ENCODE assay signal across 21 mouse cellular contexts in the genomic region with DNA sequence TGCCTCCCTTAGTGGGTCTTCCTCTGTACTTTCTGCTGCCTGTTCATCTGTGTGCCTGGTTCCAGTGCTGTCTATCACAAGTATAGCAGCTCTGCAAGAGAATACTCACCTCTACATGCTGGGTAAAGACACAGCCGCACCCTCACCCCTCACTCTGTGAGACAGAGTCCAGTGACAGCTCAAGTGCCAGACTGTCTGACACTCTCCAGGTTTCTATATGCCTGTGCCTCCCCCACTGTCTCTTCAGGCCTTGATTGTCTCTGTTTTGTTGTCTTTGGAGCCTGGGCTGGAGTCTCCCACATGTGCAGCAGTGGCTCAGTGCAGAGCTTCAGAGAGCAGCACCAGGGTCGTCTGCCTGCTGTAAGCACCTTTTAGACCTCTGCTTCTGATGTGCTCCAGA. TPM values are rescaled to one million over a fixed set of nuclear protein-coding genes. Genes with fewer than 3 reads are reported as not detected.
DNase-seq lines count a peak whose midpoint lies in the region; ATAC-seq lines count a peak whose summit lies in the region.
"Had no signal": no experiment of that assay in that cellular context is flagged by ENCODE, and none has a peak within 500 bp of the region (broad histone marks: within the 10 kb centered on the region; RNA-seq: fewer than 3 reads in every experiment).

No protein-coding gene starts in this region.

- 17% methylated on average over 2 of the region's 2 CpGs for WGBS in heart, embryonic 12.5 days
- WGBS in heart, embryonic 16.5 days = 35% methylated on average over 2 of the region's 2 CpGs
- 58% methylated on average over 2 of the region's 2 CpGs for WGBS in kidney, embryonic 16.5 days
- 81% methylated on average over 2 of the region's 2 CpGs for WGBS in neural tube, embryonic 15.5 days

- peak overlapping the region; percentile 10; the same call in 1 of the 2 replicates for H3K27ac ChIP-seq in heart, embryonic 12.5 days (ENCODE audit: poor library complexity, severe bottlenecking)
- no peak overlapping the region for H3K27ac ChIP-seq in heart, embryonic 16.5 days (ENCODE audit: low read length)
- H3K27ac ChIP-seq in kidney, embryonic 16.5 days (ENCODE audit: low read length) = no peak overlapping the region
- no peak overlapping the region for H3K27ac ChIP-seq in neural tube, embryonic 15.5 days (replicated peaks)
- H3K27ac ChIP-seq: embryonic facial prominence, embryonic 13.5 days; forebrain, embryonic 12.5 days; heart, adult 2 months; hindbrain, embryonic 10.5 days; hindbrain, embryonic 14.5 days had no signal

- no peaks in the 10 kb centered on the region for H3K9me3 ChIP-seq in heart, embryonic 12.5 days (replicated peaks)
- no peaks in the 10 kb centered on the region for H3K9me3 ChIP-seq in heart, embryonic 16.5 days (replicated peaks; ENCODE audit: control insufficient read depth, low read length)
- H3K9me3 ChIP-seq in kidney, embryonic 16.5 days (ENCODE audit: low read length) = no peaks in the 10 kb centered on the region
- no peaks in the 10 kb centered on the region for H3K9me3 ChIP-seq in neural tube, embryonic 15.5 days (replicated peaks)
- H3K9me3 ChIP-seq: embryonic facial prominence, embryonic 13.5 days; forebrain, embryonic 12.5 days; hindbrain, embryonic 10.5 days had no signal

- H3K4me2 ChIP-seq in heart, embryonic 12.5 days = no peak overlapping the region
- H3K4me2 ChIP-seq in heart, embryonic 16.5 days (ENCODE audit: low read depth, low read length) = no peak overlapping the region
- H3K4me2 ChIP-seq in kidney, embryonic 16.5 days (replicated peaks; ENCODE audit: low read depth, low read length) = no peak overlapping the region
- H3K4me2 ChIP-seq in neural tube, embryonic 15.5 days = no peak overlapping the region
- H3K4me2 ChIP-seq: embryonic facial prominence, embryonic 13.5 days; forebrain, embryonic 12.5 days; hindbrain, embryonic 14.5 days had no signal

- no peaks in the 10 kb centered on the region for H3K27me3 ChIP-seq in heart, embryonic 12.5 days (replicated peaks)
- H3K27me3 ChIP-seq in heart, embryonic 16.5 days (ENCODE audit: control insufficient read depth, insufficient read depth, low read length) = no peaks in the 10 kb centered on the region
- no peaks in the 10 kb centered on the region for H3K27me3 ChIP-seq in kidney, embryonic 16.5 days (ENCODE audit: insufficient read depth, low read length)
- no peaks in the 10 kb centered on the region for H3K27me3 ChIP-seq in neural tube, embryonic 15.5 days (replicated peaks)
- H3K27me3 ChIP-seq: CH12.LX; embryonic facial prominence, embryonic 13.5 days; forebrain, embryonic 12.5 days had no signal

- H3K4me3 ChIP-seq in heart, embryonic 12.5 days = no peak overlapping the region
- no peak overlapping the region for H3K4me3 ChIP-seq in heart, embryonic 16.5 days (ENCODE audit: low read length)
- no peak overlapping the region for H3K4me3 ChIP-seq in kidney, embryonic 16.5 days (ENCODE audit: low read length)
- H3K4me3 ChIP-seq in neural tube, embryonic 15.5 days (replicated peaks) = no peak overlapping the region
- H3K4me3 ChIP-seq: embryonic facial prominence, embryonic 13.5 days; forebrain, embryonic 12.5 days; heart, adult 2 months; hindbrain, embryonic 10.5 days had no signal

- H3K4me1 ChIP-seq in heart, embryonic 12.5 days (replicated peaks) = peaks cover 38% of the 10 kb centered on the region
- 0 out of 2 replicates have a peak, but pooled peaks cover 4% of the 10 kb centered on the region for H3K4me1 ChIP-seq in heart, embryonic 16.5 days (ENCODE audit: control insufficient read depth, insufficient read depth, low read length)
- H3K4me1 ChIP-seq in kidney, embryonic 16.5 days (ENCODE audit: insufficient read depth, low read length) = no peaks in the 10 kb centered on the region
- H3K4me1 ChIP-seq in neural tube, embryonic 15.5 days = no peaks in the 10 kb centered on the region
- H3K4me1 ChIP-seq: embryonic facial prominence, embryonic 13.5 days; forebrain, embryonic 12.5 days; hindbrain, embryonic 10.5 days had no signal

- H3K9ac ChIP-seq in heart, embryonic 12.5 days = no peak overlapping the region
- no peak overlapping the region for H3K9ac ChIP-seq in heart, embryonic 16.5 days (ENCODE audit: low read length)
- no peak overlapping the region for H3K9ac ChIP-seq in kidney, embryonic 16.5 days (replicated peaks; ENCODE audit: low read length)
- no peak overlapping the region for H3K9ac ChIP-seq in neural tube, embryonic 15.5 days (replicated peaks)
- H3K9ac ChIP-seq: embryonic facial prominence, embryonic 13.5 days; forebrain, embryonic 12.5 days; hindbrain, embryonic 14.5 days had no signal

- peak; percentile 78 for ATAC-seq in heart, embryonic 12.5 days (ENCODE audit: insufficient number of reproducible peaks, low FRiP score)
- 0 out of 2 replicates have a peak, but pooled peaks have one; percentile 18 for ATAC-seq in heart, embryonic 16.5 days (replicated peaks; ENCODE audit: extremely low read depth, insufficient read depth, low FRiP score)
- peak; percentile 51; the same call in 1 of the 2 replicates for ATAC-seq in kidney, embryonic 16.5 days (ENCODE audit: low FRiP score, low TSS enrichment)
- ATAC-seq in neural tube, embryonic 15.5 days (ENCODE audit: low FRiP score) = no peak
- ATAC-seq: forebrain, embryonic 16.5 days had no signal

- DNase-seq in heart, adult 8-10 months (ENCODE audit: low spot score) = no peak
- no peak for DNase-seq in heart, adult 11 months
- DNase-seq in kidney, postnatal 10 days = no peak
- DNase-seq: adrenal gland, adult 2 months; adrenal gland, postnatal 25 days; cerebellum, adult 18-20 months; cerebellum, adult 9-11 months; cerebellum, postnatal 36 days; gastrocnemius, postnatal 10 days; heart, adult 2 months; kidney, adult 2 months had no signal

- peaks cover 55% of the 10 kb centered on the region for H3K36me3 ChIP-seq in heart, embryonic 12.5 days
- H3K36me3 ChIP-seq in heart, embryonic 16.5 days (ENCODE audit: control insufficient read depth, insufficient read depth) = peaks cover 18% of the 10 kb centered on the region
- peaks cover 26% of the 10 kb centered on the region for H3K36me3 ChIP-seq in kidney, embryonic 16.5 days (ENCODE audit: insufficient read depth, low read length)
- peaks cover 40% of the 10 kb centered on the region for H3K36me3 ChIP-seq in neural tube, embryonic 15.5 days

RNA-seq across cellular contexts. Expression of gene Chmp6, which starts 29.6 kb away (rescaled TPM):
- 67.8 and 70.4 TPM in 2 replicates for polyA plus RNA-seq in heart, embryonic 12.5 days (2016; fragmentation: Nextera tagmentation; extraction: Ambion mirVana)
- 10 to 100 TPM; 29.9 to 33.7 (median 30.4) TPM for total RNA-seq in heart, adult 8-10 months (2022)
- 69.8 and 70.5 TPM in 2 replicates for polyA plus RNA-seq in heart, embryonic 16.5 days (2015; fragmentation: Nextera tagmentation; extraction: Ambion mirVana)
- polyA plus RNA-seq in kidney, embryonic 16.5 days (2015; fragmentation: Nextera tagmentation; extraction: Ambion mirVana) = 110 and 114 TPM in 2 replicates
- 99.0 and 105 TPM in 2 replicates for polyA plus RNA-seq in neural tube, embryonic 15.5 days (2015; fragmentation: Nextera tagmentation; extraction: Ambion mirVana)

RNA-seq across cellular contexts. Expression of gene Baiap2, which starts 58.9 kb away (rescaled TPM):
- polyA plus RNA-seq in heart, embryonic 12.5 days (2016; fragmentation: Nextera tagmentation; extraction: Ambion mirVana) = 15.6 and 16.4 TPM in 2 replicates
- 10 to 100 TPM in 1 of 4 experiments, 1 to 10 TPM in 3; 4.8 to 10.0 (median 5.8) TPM for total RNA-seq in heart, adult 8-10 months (2022)
- 13.0 and 13.9 TPM in 2 replicates for polyA plus RNA-seq in heart, embryonic 16.5 days (2015; fragmentation: Nextera tagmentation; extraction: Ambion mirVana)
- 22.8 and 25.3 TPM in 2 replicates for polyA plus RNA-seq in kidney, embryonic 16.5 days (2015; fragmentation: Nextera tagmentation; extraction: Ambion mirVana)
- polyA plus RNA-seq in neural tube, embryonic 15.5 days (2015; fragmentation: Nextera tagmentation; extraction: Ambion mirVana) = 16.6 and 20.5 TPM in 2 replicates
